8 mouse cellular contexts compared by ENCODE assay signal in genomic region chr1:153414114-153414723, GRCm38 (mm10). TPM values are rescaled to one million over a fixed set of nuclear protein-coding genes. Genes with fewer than 3 reads are reported as not detected.
A peak's percentile ranks its signal among the peaks of the same experiment; 100 is the strongest.
DNase-seq lines count a peak whose midpoint lies in the region; ATAC-seq and TF ChIP-seq lines count a peak whose summit lies in the region.
"Not testable (repeated sequence)": the region's sequence is repeated elsewhere in the genome, so short reads cannot be mapped to it uniquely, and the experiment has no call there.

No protein-coding gene starts in this region.

- peak overlapping the region; percentile 70; the same call in 1 of the 2 replicates for H3K27ac ChIP-seq in brown adipose tissue, adult 24 weeks (replicated peaks; ENCODE audit: low read depth, low read length)
- H3K27ac ChIP-seq in small intestine, adult 2 months (ENCODE audit: insufficient read depth, low read depth, low read length): not testable (repeated sequence)

- not testable (repeated sequence) for H3K36me3 ChIP-seq in small intestine, adult 2 months (ENCODE audit: control insufficient read depth, insufficient read depth, low read length)

- peak overlapping the region; percentile 40 for H3K4me3 ChIP-seq in brown adipose tissue, adult 24 weeks (ENCODE audit: insufficient read depth, low read depth, low read length)
- H3K4me3 ChIP-seq in small intestine, adult 2 months (ENCODE audit: low read depth, low read length): peak overlapping the region; percentile 53

- TF ChIP-seq POLR2A in small intestine, adult 2 months (IDR thresholded peaks at IDR 0.05; ENCODE audit: low read depth, low read length): peak; percentile 13; the same call in 1 of the 2 replicates

- TF ChIP-seq CTCF in small intestine, adult 2 months (IDR thresholded peaks at IDR 0.05; ENCODE audit: extremely low read depth, insufficient read length, insufficient replicate concordance, low read depth, low read length): not testable (repeated sequence)

- H3K4me1 ChIP-seq in brown adipose tissue, adult 24 weeks (ENCODE audit: control insufficient read depth, insufficient read depth, insufficient read length, low read length); small intestine, adult 2 months (ENCODE audit: control insufficient read depth, insufficient read depth, insufficient read length, low read length): not testable (repeated sequence)

- ATAC-seq in inflammation-experienced regulatory T-cells, adult 6 months: peak; percentile 65

- 84% methylated on average over 24 of the region's 24 CpGs for WGBS in small intestine, adult 2 months

- DNase-seq in ES-CJ7 (ENCODE audit: low read depth, low spot score): peak; percentile 68
- peak; percentile 45 for DNase-seq in gastrocnemius, postnatal 10 days
- DNase-seq in left cerebral cortex, adult 11 months (ENCODE audit: low spot score): peak; percentile 82
- peak; percentile 87 for DNase-seq in lung, postnatal 4 days
- peak; percentile 52 for DNase-seq in urinary bladder, postnatal 14 days (ENCODE audit: low spot score)

- not testable (repeated sequence) for H3K27me3 ChIP-seq in small intestine, adult 2 months (ENCODE audit: control insufficient read depth, insufficient read depth, low read length)

RNA-seq across cellular contexts. Expression of gene Shcbp1l, which starts 10.7 kb away (rescaled TPM):
- polyA plus RNA-seq in brown adipose tissue, adult 24 weeks (2012; ENCODE audit: insufficient read depth, insufficient read length, missing spikeins): not detected in 2 replicates
- not detected for total RNA-seq in gastrocnemius, postnatal 10 days (2021)
- polyA plus RNA-seq in inflammation-experienced regulatory T-cells, adult 6 months (2017; shearing (Covaris generic)): under 1 TPM; 0.28 to 0.54 (median 0.52) TPM
- not detected in 2 replicates for polyA plus RNA-seq in small intestine, adult 2 months (2012; rRNA removed)
